Mouse (Mus musculus) natural killer cell, adult 2 months (primary cell): ENCODE measurements around the gene Pth1r.

Experiments
- DNase-seq, 2 experiments: peaks; one replicate each; pipeline ENCODE4 v3.0.0; 2022; ENCODE audit warnings: low spot score in 2 of 2

The Pth1r gene

DNA sequence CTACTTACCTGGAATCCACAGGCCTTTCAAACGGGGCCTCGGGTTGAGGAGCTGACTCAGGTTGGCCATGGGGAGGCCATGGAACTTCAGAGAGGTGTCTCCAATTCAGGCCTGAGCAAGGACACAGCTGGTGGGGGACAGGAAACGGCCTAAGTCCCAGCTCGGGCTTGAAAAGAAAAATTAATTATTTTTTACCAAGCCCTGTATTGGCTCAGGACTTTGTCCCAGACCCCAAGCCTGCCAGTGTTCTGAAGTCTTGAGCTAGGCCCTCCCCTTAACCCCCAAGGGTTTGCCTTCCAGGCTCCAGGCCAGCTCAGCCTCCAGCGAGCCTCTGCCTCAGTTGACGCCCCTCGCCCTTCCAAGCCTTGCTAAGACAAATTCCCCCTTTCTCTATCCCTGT, at the start of gene Pth1r:
Gene Pth1r, minus strand, starts transcription at position 185 of the 400 bp plus-strand sequence.
- DNase-seq: no peak

DNA sequence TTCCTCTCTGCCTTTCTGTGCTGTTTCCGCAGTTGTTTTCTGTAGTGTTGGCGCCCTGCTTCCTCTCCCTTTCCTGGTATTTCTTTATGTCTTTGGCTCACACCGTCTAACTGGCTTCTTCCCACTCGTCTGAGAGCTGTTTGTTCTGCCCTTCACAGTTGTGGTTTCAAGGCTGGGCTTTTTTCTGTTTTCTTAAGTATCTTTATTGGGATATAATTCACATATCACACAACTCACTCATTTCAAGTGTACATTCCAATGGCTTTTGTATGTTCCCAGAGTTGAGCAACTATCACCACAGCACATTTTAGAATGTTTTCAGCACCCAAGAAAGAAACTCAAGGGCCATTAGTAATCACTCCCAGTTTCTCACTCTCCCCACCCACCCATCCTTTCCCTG, 43.5 kb upstream of the Pth1r start:
- DNase-seq: no peak

DNA sequence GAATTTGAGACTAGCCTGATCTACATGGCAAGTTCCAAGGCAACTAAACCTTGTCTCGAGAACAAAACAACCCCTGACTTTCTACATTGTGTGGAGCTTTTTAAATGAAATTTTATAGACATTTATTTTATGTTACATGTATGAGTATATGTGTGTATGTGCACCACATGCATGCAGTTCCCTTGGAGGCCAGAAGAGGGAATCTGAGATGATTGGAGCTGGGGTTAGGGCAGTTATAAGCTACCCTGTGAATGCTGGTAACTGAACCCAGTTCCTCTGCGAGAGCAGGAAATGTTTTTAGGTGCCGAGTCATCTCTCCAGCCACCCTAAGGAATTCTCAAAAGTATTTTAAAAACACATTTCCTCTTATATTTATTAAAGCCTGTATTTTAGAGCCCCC, 41.2 kb upstream of the Pth1r start:
- no peak for DNase-seq

DNA sequence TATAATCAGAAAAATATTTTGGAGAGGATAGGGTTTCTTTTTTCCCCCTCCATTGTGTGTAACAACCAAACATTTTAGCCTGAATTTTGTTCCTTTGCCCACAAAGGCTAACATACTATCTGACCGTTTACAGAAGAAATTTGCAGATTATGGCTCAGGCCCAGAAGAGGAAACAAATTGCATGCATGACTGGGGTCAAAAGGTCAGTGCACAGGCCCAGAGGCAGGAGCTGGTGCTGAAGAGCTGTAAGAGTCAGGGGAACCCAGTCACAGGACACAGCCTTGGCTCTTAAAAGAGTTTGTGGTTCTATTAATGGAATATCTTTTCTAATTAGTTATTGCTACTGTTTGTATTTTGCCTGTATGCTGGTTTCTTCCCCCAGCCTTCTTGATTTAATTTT, 36.7 kb upstream of the Pth1r start:
- no peak for DNase-seq

DNA sequence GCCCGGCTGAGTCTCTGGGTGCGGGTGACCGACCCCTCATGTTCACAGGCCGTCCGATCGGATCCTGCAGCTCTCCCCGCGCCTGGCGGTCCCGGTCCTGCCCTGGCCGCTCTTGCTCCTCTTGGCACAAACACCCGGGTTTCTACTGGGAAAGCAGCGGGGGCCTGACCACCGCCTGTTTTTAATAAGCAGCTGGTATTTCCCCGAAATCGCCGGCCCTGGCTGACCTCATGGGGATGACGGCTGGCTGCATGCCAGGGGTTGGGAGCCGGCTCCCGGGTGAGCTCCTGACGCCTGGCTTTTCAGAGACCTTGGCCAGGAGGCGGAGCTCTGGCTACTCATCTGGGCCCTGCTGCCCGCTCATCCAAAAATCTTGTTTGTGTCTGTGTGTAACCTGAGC, 34.8 kb upstream of the Pth1r start:
- DNase-seq: no peak

DNA sequence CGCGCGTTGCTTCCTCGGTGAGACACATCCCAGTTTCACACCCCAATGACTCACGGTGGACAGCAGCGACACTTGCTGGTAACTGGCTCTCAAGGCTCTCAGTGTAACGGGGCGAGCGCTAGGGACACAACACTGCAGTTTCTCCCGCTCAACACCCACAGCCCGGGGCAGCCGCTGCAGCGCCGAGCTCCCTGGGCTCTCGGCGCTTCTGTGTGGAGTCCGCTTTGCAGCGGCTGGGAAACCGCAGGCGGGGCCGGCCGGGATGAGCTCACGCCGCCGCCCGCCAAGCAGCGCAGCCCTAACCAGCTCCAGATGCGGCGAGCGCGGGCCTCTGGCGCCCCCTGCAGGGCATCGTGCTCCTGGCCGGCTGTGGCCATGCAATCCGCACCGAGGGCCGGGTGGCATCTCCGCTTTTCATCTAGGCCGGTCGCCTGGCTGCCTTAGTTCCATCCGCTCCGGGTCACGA, 34.3 kb upstream of the Pth1r start:
- peak; percentile 82 to 88 for DNase-seq

DNA sequence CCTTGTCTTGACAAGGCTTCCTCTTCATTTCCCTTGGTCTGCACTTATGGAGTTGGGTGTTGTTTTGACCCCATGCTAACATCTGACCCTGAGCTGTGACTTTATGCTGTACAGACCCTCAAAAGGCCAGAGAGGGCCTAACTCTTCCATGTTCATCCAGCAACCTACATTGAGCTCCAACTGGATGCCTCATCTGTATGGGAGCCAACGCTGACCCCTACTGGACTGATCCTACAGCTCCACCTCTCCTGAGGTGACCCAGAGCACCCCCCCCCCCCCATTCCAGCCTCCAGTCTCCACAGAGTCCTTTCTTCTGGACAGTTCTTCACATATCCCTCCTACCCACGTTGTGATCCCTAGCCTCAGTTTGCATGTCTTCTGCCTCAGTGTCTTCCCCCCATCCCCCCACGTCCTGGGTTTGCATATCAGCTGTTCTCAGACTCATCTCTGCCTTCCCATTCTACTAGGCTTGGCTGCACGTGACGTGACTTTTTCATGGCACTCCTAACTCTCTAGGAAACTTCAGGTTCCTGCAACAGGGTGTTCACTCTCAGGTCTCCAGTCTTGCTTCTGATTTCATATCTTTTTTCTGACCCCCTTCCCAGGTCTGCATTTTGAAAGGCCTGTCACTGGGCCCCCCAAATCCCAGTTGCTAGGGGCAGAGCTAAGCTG, 32.4 kb upstream of the Pth1r start:
- DNase-seq: no peak

DNA sequence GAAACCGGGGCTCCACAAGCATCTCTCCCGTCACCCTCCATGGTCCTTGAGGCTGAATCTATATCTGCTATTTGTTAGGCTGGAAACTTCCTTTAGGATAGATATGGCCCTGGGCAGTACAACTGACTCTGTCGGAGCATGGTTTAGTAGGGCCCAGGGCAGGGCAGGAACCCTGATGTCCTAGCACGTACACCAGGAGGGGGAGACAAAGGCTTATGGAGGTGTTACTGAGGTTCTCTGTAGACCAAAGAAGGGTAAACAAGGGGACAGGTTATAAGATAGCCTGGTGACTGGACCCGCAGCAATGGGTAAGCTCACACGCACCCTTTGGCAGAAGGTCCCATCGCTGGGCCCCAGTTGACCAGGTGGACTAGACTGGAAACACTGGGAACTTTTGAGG, 31.6 kb upstream of the Pth1r start:
- no peak for DNase-seq

DNA sequence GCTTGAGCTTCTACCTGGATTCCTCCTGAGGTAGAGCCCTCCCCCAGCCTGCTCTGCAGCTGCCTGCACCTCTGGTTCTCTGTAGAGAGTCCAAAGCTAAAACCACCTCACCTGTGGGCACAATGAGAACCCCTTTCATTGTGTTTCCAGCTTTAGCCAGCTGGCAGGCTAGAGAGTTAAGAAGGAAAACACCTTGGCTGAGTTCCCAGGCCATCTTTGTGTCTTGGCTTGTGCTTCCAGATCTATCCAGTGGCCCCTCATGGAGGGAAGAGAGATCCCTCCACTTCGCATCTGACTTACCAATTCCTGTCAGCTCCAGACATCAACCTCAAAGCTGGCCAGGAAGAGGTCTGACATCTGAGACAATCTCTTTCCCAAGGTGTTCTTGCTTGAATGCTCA, 31.2 kb upstream of the Pth1r start:
- DNase-seq: no peak

DNA sequence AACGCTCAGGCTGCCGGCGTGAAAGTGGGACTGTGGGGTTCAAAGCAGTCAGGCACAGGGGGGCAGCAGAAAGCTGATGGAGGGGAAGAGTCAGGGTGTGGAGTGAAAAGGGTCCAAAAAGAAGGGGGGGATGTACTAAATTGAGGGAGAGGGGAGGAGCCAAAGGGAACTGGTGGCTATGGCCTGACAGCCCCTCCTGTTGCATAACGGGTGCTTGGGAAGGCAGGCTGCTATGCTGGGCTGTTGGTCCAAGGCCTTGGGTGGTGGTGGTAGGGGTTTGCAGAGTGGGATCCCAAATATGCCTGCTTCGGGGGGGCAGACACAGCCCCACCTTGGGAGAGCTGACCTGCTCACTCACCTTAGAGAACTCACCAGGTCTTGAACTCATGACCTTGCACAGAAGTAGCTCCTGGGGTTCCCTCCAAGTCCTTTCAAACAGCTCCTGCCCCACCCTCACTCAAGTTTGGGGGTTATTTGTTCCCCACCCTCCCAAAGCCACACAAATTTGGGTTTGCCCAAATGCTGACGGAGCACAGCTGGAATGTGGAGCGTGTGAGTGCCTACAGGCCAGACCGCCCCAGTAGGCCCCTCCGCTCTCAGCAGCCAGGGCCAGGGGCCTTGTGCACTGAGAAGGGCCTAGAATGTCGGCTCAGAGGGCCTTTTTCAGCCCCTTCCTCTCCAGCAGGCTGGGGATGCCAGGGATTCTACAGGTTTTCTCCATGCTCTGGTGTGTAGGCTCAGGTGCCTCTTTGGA, 28.5 kb upstream of the Pth1r start:
- no peak for DNase-seq

DNA sequence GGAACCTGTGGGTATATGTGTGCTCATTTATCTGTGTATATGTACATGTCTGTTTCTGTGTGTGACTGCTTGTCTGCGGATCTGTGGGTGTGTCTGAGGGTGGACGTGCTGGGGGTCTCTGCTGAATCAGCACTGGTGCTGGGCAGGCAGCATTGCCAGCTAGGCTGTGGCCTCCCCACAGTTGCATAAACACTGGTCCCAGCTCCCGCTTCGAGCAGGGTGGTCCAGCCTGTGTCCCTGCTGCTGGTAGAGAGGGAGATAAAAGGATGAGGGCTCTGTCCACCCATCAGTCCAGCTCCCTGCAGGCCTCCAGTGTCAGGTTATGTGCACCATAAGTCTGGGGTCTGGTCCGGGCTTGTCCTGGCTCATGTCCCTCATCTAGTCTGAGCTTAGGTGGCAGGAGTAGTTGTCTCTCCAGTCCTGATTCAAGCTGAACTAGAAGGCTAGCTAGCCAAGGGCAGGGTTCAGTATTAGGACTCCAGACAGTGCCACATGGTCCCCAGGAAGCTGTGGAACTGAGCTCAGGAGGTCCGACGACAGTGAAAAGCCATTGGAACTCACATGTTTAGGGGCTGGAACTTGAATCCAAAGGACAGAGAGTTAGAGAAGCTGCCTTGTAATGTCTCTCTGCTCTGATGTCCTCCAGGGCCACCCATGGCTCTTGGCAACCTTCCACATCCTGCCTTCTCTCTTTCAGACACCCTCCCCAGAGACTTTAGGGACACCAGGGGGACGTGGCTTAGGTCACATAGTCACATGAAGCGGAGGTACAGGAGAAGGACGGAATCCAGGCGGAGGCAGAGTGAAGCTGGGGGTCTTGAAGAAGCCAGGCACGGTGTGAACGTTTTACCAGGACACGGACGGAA, 27.7 kb upstream of the Pth1r start:
- no peak for DNase-seq

DNA sequence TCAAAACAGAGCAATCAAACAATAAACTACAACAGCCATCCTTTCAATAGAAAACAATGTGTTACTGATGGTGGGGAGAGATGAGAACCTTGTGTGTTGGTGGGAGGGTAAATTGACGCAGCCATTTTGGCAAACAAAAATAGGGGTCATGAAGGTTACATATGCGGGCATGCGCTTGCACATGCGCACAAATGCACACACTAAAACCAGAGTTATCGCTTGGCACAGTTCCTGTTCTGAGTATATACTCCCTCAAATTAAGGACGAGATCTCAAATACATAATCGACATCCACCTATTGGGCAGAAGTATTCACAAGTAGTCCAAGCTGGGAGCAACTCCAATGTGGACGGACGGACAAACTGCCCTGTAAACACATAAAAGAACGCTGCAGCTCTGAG, 25.4 kb upstream of the Pth1r start:
- no peak for DNase-seq

DNA sequence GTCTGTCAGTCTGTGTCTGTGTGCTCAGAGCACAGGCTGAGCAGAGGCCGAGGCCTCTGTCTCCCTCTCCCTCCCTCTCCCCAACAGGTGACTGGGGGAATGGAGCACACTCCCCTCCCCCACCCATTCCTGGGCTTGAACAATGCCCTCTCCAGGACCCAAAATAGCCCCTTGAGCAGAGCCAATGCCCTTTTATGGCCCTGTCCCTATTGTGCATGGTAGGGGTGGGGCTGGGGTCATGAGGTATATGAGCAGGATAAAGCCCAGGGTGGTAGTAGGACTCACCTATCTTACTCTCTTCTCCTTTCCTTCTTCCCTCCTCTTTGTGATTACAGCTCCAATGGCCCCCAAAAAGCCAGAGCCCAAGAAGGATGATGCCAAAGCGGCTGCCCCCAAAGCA, 16.5 kb upstream of the Pth1r start:
- no peak for DNase-seq

DNA sequence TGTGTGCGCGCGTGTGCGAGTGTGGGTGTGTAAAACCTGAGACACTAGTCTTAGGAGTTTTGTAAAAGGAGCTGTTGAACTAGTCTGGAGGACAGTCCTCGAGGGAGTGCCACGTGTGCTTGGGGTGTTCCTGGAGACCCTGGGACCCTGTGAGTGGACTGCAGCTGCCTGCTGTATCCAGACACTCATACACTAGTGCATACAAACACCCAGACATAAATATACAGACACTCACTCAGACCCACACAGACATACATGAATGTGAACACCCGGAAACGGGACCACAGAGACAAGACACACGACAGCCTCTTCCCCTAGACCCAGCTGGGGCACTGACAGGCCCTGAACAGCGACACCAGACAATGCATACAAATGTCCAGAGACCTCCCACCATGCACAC, 15.8 kb upstream of the Pth1r start:
- DNase-seq: no peak

DNA sequence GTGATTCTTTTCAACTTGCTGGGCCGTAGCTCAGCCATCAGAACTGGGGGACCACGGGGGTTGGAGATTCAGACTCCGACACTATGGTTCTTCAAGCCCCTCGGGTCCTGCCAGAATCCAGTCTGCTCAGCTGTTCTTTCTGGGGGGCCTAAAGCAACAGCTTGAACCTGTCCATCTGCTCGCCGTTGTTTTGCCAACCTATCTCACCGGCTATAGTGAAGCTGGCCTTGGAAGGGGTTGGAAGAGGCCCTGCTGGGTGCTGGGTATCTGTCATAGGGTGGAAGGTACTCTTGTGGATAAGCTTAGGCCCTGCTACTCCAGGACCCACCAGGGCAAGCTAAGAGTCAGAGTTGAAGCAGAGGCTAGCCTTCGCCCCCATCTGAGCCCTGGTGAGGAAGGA, 13.9 kb upstream of the Pth1r start:
- DNase-seq: no peak

DNA sequence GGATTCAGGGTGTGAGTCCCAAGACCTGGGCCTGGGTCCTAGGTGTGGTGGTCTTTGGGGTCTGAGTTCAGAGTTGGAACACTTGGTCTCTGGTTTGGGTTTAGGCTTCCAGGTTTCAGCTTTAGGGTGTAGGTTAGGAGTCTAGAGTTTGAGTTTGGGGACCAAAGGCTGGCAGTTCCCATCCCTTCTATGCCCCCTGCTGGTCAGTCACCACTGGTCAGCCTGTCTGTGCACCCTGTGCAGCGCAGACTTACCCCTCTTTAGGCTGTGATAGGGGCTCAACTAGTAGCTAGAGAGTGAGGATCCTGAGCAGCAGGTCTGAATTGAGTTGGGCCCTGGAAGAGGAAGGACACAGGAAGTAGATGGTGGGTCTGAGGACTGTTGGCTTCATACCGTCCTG, 12.3 kb upstream of the Pth1r start:
- DNase-seq: peak; percentile 33 to 36

DNA sequence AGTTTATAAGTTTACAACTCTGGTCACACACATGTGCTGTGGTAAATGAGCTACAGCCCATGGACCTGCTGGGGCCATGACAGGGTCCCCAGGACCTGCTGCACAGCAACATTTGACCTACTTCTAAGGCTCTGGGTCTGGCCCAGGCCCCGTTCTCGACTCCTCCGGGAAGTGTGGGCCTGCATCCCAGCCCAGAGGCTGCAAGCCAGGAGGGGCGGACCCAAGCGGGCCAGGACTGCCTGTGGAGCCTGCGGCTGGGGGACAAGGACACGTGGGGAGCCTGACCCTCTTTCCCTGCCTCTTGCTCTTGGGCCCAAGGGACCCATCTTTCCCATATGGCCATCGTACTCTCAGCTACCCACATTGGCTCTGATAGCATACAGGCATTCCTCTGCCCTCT, 11.7 kb upstream of the Pth1r start:
- DNase-seq: no peak

DNA sequence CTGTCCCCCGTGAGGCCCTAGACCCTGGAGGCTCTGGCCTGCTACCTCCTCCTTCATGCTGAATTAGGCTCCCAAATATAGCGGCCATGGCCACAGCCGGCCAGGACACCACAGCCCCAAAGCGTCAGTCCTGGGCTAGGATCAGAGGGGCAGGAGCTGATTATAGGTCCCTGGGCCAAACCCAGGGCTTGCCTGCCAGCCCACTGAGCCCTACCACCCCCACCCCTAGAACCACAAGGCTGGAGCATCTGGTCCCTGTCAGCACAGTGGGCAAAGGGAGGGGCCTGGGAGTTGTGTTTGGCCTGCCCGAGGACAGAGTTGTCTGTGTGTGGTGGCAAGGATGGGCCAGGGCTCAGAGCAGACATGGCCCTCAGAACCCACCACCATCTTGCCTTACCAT, 10.9 kb upstream of the Pth1r start:
- no peak for DNase-seq

DNA sequence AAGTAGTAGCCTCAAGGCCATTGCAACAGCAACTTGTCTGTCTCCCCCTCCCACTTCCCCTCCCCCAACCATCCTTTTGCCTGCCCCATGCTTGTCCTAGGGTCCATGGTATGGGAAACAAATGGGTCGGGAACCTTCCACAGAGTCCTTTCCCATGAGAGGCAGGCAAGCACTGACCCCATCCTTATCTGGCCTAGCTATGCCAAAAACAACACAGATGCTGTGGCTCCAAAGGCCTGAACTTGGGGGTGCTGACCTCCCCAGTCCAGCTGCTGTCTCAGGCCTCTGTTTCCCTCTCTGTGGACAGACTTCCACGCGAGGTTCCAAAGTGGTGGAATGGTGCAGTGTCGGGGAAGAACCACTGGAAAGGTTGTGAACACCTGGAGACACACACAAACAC, 6.8 kb upstream of the Pth1r start:
- no peak for DNase-seq

DNA sequence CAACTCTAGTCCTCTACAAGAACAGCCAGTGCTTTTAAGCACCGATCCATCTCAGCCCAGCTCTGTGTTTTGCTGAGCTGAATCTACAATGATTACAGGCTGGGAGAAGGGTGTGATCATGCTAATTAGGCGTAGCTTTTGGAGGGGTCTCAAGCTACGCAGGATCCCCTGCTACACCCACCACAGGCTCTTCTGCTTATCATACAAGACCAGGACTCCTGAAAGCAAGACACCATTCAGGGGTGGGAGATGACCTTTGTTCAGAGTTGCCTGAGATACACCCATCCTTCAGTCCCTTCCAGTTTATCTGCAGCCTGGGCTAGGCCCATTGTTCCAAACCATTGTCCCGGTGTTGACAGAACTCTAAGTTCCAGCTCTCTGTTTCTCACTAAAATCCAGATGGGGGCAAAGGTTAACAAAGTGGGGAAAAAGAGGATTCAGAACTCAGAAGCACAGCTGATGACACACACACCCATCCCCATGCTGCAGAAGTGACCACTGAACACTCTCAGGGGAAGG, 6.0 kb upstream of the Pth1r start:
- DNase-seq: no peak

DNA sequence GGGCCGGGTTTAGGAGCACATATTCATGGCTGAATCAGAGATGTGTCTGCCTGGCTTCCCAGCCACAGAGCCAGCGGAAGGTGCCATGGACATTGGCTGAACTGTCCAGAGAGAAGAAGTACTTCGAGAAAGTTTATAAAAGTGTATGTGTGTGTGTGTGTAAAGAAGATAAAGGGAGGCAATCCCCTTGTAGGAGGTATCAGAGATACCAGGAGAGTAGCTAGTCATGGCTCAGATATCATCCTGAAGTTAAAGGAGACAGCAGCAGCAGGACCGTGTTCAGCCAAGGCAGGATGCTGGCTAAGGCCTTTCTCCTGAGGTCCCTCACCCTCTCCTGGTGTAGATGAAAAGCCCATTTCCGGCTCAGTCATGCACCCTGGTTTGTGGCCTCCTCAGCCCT, 4.5 kb upstream of the Pth1r start:
- DNase-seq: no peak

DNA sequence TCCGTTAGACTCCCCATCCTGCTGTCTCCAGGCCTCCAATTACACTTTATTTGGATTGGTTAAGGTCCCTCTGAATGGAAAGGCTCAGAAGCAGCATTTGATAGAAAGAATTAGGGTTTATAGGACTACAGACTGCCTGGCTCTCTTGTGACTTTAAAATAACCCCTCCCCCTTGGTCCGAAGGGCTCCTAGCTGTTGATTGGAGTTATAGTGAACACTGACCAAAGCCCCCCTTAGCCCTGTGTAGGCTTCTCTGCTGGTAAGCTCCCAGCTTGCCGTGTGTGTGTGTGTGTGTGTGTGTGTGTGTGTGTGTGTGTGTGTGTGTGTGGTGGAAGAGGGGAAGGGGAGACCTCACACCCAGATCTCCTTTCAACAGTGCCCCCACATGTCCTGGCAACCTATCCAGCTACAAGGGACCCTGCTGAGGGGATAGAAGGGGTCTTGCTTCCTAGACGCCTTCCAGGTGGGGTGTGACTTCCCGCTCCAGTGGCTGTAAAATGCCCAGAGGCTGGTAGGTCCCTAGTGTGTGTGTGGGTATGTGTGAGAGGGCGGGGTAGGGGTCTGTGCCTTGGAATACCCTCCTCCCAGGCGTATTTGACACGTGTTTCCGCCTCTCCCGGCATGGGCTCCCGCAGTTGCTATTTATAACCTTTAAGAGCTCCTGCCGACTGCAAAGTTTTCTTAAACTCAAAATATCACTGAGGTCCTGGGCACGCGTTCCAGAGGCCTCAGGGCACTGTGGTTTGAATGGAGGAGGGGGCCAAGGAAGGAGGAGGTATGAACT, 3.7 kb upstream of the Pth1r start:
- no peak for DNase-seq
